Mouse (Mus musculus) megakaryocyte-erythroid progenitor cell, adult 5-6 weeks (primary cell): ENCODE results near the gene Lrwd1. TPM values are rescaled to one million over a fixed set of nuclear protein-coding genes. Genes with fewer than 3 reads are reported as not detected.

Source experiments
- ATAC-seq: replicated peaks from 2 replicates; pipeline ENCODE4 v1.8.0; 2016; ENCODE audit warnings: mild to moderate bottlenecking, inconsistent platforms; ENCODE audit not compliant: severe bottlenecking, poor library complexity, low FRiP score, low TSS enrichment
- total RNA-seq, 2 experiments: library from RNA; stranded (forward) in 1 of 2; stranded (reverse) in 1 of 2; fragments of 200-1000, 215-1000 nt in 1 of 2; fragments of >200 nt in 1 of 2; fragmentation: Nextera tagmentation in 1 of 2; gene quantifications; 2 replicates each; pipeline ENCODE4 v1.2.3; 2014 to 2017

The Lrwd1 gene
- total RNA-seq, 2 experiments from 2014 or later: 49.6 to 64.7 TPM

DNA sequence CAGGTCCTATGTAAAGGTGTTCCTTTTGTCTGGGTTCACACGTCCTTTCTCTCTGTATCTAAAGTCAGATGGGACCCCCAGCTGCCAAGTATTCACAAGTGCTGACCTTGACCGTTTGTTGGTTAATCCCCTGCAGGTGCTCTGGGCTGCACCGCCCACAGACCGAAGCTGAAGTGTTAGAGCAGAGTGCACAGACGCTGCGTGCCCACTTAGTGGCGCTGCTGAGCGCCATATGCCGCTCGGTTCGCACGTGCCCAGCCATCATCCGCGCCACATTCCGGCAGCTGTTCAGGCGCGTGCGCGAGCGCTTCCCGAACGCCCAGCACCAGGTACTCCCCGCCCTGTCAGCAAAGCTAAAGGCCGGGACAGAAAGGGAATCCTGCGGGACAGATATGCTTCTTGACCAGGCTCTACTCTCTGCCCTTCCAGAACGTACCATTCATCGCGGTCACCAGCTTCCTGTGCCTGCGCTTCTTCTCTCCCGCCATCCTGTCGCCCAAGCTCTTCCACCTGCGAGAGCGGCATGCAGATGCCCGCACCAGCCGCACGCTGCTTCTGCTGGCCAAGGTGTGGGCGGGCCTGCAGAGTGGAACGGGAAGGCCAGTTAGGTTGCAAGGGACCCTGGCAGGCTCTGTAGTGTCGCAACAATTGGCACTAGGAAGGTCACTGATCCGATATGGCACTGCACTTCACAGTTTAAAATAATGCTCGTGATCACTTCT, 33.6 kb downstream of the Lrwd1 start:
- ATAC-seq: peak; percentile 90

DNA sequence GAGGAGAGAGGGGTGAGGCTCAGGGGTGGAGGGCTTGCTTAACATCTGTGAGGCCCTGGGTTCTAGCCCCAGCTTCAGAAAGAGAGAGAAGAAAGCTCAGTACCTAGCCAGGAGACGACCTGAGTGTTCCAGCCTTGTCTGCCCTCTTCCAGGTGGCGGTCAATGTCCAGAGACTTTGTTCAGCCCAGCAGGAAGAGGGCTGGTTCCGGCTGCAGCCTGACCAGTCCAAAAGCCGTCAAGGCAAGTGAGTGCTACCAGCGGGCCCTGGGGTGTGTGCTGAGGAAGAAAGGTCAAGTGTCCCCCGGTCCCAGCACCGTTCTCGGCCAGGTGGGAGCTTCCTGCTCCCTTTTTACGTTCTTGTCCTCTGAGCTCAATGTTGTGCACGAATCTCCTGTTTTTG, 37.3 kb downstream of the Lrwd1 start:
- ATAC-seq: no peak

DNA sequence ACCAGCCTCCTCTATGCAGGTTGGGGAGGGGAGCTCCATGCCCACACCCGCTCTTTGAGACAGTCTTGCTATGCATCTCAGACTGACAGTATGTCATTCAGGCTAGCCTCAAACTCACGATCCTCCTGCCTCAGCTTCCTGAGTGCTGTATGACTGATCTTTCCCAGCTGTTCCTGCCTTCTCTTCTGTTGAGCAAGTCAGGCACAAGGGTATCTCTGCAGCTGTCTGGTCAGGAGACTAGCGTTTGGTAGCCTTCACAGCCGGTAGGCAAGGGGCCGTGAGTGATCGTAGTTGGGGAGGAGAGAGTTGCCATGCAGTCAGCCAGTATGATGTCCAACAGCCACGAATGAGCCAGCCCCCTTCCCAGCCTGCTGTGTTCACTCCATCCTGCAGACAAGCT, 40.8 kb downstream of the Lrwd1 start:
- ATAC-seq: no peak

DNA sequence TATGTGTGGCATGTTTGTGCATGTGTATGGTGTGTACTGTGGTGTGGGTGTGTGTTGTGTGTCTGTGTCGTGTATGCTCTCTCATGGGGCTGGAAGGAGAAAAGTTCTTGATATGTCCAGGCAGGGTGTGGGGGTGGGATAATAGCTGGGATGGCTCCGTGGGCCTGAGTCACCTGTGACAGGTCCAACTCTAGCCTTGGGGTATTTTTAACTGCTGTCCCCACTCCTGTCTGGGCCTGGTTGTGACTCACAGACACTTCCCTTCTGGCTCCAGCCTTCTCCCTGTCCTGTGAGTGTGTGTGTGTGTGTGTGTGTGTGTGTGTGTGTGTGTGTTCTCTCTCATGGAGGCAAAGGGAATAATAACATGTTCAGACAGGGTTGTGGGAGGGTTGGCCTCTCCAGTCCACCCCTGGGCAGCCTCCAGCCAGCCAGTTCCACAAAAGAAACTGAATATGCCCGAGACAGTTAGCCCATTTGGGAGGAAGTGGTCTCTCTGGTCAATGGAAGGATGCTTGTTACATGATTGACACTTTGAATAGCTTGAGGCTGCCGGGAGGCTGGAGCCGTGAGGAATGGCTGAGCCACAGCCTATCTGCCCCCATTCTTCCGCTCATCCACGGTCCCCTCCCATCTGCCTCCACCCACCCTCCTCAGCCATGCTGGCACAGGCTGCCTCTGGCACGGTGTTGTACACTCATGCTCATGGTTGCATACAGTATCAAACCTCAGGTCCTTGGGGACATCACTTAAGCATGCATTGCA, 41.4 kb downstream of the Lrwd1 start:
- no peak; the same call in 1 of the 2 replicates for ATAC-seq

DNA sequence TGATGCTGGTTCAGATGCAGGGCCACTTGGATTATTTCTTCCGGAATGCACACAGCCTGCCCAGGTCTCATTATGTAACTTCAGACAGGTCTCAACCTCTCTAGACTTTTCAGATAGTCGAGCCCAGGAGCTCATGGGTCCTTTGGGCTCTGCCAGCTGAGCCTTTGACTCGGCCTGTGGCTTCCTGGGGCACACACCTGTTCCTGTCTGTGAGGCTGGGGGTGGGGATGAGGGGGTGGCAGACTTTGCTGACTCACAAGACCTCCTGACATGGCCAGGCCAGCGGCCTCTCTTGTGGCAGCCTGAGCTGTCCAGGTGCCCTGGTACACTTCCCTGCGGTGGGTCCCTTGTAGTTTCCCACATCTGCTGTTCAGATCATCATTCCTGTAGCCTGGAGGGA, 43.9 kb downstream of the Lrwd1 start:
- ATAC-seq: no peak

DNA sequence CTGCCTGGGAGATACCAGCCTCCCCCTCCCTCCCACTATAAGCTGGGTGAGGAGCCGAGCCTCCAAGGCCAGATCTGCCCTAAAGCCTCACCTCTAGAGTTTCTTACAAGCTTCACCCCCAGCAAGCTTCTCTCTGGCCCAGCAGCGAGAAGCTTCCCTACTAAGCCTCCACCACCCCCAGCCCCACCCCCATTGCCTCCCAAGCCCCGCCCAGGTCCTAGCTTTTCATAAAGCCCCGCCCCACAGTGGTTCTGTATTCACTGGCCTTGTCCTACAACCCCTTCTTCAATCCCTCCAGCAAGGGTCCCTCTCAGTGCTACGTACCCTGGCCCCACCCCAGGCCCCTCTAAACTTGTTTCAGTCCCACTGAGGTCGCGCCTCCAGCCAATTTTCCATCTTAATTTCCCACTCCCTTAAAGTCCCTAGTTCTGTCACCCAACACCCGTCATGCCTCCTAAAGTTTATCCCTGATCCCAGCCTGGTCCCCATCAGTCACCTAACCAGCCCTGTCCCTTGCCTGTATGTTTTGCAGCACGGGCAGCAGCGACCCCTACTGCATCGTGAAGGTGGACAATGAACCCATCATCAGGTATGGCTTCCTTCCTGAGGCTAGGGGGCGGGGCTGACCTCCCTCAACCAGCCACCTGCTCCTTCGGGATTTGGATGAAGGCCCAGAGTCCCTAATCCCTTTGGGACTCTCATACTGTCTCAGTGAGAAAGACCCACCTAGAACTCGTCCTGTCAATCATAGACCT, 46.9 kb downstream of the Lrwd1 start:
- ATAC-seq: no peak

DNA sequence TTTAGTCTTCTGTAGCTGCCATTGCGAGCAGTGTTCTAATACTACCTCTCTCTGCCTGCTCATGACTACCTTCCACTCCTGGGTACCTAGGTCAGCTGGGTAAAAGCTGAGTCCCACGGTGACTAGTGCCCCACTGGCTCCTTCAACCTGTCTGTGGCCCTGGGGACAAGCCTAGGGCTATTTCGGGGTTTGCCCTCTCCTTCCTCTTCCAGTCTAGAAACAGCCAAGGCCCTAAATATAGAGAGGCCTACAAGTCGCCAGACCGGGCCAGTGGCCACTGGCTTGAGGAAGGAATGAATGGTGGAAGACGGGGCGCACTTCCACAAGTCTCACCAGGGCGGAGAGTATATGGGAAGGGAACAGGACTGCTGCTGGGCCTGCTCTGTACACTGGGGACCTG, 49.6 kb downstream of the Lrwd1 start:
- no peak for ATAC-seq

DNA sequence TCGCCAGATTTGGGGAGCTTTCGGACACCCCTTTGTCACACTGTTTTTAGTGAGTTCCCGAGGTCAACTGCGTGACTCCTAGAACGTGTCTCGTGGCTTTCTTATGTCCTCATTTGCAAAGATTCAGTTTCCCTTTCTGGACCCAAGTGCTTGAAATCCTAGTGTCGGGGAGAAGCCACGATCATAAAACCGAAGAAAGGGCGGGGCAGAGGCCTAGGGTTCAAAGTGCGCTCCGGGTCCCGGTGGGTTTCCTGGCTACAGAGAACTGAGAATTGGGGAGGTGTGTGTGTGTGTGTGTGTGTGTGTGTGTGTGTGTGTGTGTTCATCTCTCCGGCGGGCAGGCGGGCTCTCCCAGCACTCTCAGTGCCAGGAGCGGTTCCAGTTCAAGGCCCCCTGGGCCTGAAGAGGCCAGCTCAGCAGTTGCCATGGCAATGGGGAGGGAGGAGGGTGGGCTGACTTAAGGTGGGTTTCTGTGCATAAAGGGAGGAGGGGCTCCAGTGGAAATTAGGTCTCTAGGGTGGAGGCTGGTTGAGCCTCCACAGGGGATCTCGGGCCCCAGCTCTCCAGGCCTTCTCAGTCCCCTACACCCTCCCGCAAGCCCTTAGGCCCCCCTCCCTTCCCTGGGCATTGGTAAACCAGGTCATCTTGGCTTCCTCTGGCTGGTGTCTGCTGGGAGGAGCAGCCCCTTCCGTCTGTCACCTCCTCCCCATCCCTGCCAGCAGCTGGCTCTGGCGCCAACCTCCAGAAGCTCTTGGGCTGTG, 50.8 kb downstream of the Lrwd1 start:
- no peak for ATAC-seq

DNA sequence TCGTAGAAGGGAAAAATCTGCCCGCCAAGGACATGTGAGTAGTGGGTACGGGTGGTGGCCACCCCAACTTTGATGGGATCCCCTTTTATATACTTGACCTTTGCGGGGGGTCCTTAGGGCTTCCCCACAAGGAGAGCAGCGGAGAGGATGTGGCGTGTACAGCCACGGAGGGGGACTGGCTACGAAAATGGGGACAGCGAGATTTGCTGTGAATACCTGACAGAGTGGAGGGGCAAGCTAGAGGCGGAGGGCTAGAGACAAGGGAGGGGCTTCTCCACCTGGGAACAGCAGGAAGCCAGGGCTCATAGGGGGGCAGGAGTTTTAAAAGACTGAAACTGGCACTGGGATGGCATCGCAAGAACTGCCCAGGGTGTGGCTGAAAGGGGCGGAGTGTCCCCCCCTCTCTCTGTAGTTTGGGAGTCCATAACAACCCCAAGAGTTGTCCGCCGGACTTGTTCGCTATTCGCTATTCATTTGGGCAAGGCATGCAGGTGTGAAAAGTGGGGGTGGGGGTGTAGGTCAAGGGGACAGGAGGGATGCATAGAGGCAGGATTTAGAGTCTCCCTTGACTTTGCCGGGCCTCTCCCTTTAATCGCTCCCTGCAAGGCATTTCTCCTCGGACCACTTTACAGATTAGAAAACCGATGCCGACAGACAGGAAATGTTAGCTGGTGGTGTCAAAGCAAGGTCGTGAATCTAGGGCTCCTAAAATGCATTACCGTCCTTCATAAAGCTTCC, 51.6 kb downstream of the Lrwd1 start:
- ATAC-seq: 0 out of 2 replicates have a peak, but pooled peaks have one; percentile 14

DNA sequence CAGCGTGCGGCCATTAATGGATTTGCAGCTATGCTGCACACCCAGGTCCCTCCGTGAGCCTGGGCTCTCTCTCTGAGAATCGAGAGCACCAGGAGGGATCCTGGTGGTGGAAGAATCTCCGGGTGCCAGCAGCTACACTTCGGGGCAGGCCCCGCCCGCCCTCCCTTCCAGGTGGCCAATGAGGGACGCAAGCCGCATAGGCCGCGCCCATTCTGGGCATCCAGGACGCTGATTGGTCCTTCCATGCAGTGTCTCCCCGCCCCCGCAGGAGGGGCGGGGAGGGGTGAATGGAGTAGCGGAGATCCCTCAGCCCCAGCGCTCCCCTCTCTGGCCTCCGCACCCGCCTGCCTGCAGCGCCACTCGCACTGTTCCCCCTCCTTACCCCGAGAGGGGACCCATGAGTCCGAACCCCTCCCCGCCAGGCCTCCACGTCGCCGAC, 52.2 kb downstream of the Lrwd1 start, which contains the start of gene Rasa4:
TSS of gene Rasa4 (plus strand) at position 248 of the 439 bp plus-strand sequence.
- ATAC-seq: peak; percentile 98

DNA sequence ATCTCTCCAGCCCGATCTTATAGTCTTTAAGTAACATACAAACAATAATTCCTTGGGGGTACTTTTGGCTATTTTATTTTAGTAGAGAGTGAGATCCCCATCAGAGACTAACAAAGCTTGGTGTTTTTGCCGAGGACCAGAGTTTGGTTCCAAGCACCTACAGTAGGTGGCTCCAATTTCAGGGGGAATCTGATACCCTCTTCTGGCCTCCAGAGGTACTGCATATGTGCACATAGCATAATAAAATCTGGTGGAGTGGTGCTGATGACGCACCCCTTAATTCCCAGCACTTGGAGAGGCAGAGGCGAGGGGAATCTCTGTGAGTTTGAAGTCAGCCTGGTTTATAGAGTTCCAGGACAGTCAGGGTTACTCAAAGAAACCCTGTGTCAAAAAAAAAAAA, 53.5 kb downstream of the Lrwd1 start:
- no peak for ATAC-seq

DNA sequence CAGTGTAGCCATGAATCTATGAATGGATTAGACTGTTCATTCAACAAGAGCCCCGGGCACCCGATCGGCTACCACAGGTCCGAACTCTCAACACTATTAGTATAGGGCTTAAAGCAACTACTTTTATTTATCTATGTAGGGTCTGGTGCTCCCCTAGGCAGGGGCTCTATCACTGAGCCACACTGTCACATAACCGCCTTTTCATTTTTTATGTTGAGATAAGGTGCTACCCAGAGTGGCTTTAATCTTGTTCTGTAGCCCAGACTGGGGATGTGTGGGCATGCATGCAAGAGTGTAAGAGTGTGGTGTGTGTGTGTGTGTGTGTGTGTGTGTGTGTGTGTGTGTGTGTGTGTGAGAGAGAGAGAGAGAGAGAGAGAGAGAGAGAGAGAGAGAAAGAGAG, 57.7 kb downstream of the Lrwd1 start:
- peak; percentile 54 for ATAC-seq

DNA sequence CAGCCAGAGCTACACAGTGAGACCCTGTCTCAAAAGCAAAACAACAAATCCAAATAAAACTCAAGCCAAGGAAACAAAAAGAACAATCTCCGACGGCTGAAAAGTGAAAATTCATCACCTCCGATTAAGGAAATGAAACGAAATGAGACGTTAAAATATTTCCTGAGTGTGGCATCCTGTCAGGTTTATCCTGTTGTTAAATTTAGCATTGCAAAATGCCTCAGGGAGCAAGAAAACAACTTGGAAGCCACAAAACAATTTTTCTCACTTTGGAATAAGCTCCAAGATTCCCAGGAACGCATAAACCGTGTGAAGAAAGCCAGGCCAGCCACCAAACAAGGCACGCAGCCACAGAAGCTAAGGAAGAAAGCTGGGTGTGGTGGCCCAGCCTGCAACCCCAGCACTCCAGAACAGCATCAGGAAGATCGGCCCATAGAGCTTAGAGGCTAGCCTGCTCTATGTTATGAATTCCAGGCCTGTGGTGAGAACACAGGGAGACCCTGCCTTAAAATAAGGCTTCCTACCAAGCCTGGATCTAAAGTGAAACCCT, 58.8 kb downstream of the Lrwd1 start:
- ATAC-seq: no peak

DNA sequence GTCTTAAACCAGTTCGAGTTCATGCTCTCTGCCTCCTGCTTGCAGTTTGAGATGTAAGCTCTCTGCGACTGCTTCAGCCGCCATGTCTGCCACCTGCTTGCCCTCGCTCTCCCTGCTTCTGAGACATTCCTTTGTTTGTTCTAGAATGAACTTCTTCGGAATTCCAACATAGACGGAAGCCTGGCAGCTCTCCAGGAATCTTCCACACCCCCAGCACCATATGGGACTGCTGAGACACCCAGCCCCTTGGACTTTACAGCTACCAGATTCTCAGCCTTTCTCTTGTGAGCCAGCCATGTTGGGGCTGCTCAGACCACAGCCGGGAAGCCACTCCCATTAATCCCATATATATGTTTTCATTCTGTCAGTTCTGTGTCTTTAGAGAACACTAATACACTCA, 59.6 kb downstream of the Lrwd1 start:
- ATAC-seq: no peak

DNA sequence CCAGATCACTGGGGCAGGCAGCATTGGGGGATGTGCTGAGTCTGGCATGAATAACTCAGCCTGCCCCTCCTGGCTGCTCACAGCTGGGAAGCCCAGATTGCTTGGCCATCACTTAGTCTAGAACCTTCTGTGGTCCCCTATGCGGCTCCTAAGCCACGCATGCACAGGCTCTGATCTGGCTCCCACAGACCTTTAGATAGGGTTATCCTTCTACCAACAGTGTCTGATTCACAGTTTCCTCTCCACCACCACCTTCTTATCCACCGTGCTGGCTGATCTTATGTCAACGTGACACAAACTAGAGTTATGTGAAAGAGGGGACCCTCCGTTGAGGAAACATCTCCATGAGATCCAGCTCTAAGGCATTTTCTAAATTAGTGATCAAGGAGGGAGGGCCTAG, 60.8 kb downstream of the Lrwd1 start:
- ATAC-seq: 0 out of 2 replicates have a peak, but pooled peaks have one; percentile 38

DNA sequence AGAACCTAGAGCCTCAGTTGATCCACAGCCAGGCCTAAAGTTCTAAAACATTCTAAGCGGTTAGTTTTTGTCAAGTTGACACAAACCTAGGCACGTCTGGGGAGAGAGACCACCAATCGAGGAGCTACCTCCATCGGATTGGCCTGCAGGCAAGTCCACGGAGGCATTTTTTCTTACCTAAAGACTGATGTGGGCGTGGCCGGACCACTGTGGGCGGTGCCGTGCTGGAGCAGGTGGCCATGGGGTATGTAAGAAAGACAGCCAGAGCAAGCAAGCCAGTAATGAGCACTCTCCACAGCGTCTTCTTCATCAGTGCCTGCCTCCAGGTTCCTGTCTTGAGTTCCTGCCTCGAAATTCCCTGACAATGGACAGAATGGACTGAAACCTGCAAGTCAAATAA, 62.3 kb downstream of the Lrwd1 start:
- no peak for ATAC-seq

DNA sequence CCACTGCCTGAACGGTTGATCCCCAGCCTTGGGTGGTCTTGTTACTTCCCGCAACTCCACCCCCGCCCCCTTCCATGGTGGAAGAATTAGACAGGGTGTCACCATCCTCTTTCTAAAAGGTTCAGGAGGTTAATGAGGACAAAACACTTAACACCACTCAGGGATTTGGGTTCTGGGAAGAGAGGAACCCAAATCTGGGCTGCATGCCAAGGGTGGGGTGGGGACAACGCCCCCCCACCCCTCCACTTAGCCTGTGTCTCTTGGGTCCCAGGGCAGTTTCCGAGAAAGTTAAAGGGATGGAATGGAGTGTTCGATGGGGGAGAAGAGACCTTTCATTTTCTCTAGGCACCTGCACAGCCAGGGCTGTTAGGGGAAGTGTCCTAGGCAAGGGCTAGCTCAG, 62.8 kb downstream of the Lrwd1 start:
- ATAC-seq: no peak
